Mouse (Mus musculus): ENCODE data around the gene U2af1. TPM values are rescaled to one million over a fixed set of nuclear protein-coding genes. Genes with fewer than 3 reads are reported as not detected.
A peak's percentile ranks its signal among the peaks of the same experiment; 100 is the strongest.

U2af1 gene
- polyA plus RNA-seq, 1 experiment from 2014 or later, result 373 TPM

DNA sequence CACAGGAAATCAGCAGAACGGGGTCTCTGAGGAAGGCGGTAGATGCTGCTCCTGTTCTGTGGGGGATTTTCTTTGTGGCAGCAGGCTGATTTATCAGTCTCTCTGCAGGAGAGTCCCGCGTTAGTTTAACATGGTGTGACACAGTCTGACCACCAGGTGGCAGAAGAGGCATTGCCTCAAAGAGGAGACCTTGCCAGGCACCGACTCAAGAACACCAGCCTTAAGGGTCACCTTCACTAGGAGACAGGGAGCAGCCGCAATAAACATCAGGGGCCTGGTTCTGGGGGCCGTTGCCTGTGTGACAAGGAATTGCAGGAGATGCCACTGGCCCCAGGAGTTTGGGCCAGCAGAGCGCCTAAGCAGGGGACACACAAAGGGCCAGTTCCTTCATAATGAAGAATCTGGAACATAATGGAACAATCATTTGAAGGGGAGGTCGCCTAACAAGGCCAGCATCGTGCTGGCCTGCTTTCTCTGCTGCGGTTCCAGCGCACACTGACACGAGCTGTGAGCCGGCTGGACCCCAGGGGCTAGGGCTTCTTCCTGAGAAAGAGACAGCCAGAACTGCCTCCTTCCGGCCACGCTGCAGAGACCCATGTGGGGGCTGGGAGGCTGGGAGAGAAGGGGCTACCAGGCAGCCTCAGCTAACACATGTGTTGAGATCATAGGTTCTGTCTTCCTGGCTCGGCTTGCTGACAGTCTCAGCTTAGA, 27.0 kb upstream of the U2af1 start:
- whole genome bisulfite sequencing, result 18% methylated on average over 17 of the region's 17 CpGs
- H3K9me3 ChIP-seq, result no peaks in the 10 kb centered on the region; the same call in 1 of the 2 replicates
- DNase-seq (ENCODE audit: low spot score), result peak; percentile 93
- H3K27ac ChIP-seq, result peak overlapping the region; percentile 92
- H3K4me3 ChIP-seq, result no peak overlapping the region
- H3K27me3 ChIP-seq (ENCODE audit: insufficient read depth, poor library complexity, severe bottlenecking), result peaks cover 21% of the 10 kb centered on the region
- H3K36me3 ChIP-seq, result no peaks in the 10 kb centered on the region
- peaks cover 12% of the 10 kb centered on the region for H3K4me1 ChIP-seq

DNA sequence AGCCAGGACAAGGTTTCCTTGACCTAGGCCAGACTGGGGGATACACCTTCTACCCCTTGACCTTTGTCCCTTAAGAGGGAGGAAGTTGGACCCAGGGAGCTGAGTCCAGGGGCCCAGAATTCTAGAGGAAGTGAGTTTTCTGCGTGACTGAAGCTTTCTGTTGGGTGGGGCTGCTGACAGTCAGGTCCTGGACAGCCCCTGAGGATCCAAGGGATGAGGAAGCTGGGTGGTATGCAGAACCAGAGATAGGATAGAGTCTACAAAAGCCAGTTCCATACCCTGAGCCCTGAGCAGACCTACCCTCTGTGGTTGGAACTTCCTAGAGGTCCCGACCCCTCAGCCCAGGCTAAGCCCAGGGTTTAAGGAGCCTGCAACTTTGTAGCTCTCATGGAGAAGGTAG, 21.8 kb upstream of the U2af1 start:
- peaks cover 52% of the 10 kb centered on the region for H3K27me3 ChIP-seq (ENCODE audit: insufficient read depth, poor library complexity, severe bottlenecking)
- no peaks in the 10 kb centered on the region for H3K36me3 ChIP-seq

DNA sequence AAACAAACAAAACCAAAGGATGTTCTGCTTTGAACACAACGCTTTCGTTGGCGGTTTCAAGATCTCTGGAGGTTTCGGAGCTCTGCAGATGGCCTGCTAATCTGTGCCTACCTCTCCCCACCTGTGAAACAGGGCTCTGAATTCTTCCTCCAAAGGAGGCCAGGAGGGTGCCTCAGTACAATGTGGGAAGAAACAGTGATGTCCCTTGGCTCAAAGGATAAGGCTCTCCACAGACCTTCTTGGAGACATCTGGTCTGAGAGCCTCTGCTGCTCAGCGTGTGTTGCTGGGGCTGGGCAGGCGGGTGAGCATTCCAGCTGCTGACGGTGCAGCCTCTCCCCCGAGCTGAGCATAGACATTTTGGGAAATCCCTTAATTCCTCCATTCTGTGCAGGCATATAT, 18.8 kb upstream of the U2af1 start, which contains the start of gene Cryaa:
Cryaa (plus strand) TSS at position 301 of the 400 bp plus-strand sequence.
- WGBS, result 65% methylated on average over 8 of the region's 8 CpGs
- peaks cover 7% of the 10 kb centered on the region; the same call in 1 of the 2 replicates for H3K4me1 ChIP-seq
- no peaks in the 10 kb centered on the region for H3K9me3 ChIP-seq
- no peak for DNase-seq (ENCODE audit: low spot score)
- no peaks in the 10 kb centered on the region for H3K36me3 ChIP-seq
- H3K27ac ChIP-seq, result peak within 1 kb of the TSS; percentile 2; the same call in 1 of the 2 replicates
- no peak within 1 kb of the TSS for H3K4me3 ChIP-seq
- H3K27me3 ChIP-seq (ENCODE audit: insufficient read depth, poor library complexity, severe bottlenecking), result peaks cover 45% of the 10 kb centered on the region

More for the DNA sequence above, 21.8 kb upstream of the U2af1 start:
- Histone ChIP-seq H3K27ac (no peak overlapping the region), H3K9me3 (no peaks in the 10 kb centered on the region), H3K4me1 (peaks cover 7% of the 10 kb centered on the region; the same call in 1 of the 2 replicates), H3K4me3 (no peak overlapping the region)
- 64% methylated on average over 2 of the region's 2 CpGs for WGBS
- DNase-seq (ENCODE audit: low spot score), result no peak

DNA sequence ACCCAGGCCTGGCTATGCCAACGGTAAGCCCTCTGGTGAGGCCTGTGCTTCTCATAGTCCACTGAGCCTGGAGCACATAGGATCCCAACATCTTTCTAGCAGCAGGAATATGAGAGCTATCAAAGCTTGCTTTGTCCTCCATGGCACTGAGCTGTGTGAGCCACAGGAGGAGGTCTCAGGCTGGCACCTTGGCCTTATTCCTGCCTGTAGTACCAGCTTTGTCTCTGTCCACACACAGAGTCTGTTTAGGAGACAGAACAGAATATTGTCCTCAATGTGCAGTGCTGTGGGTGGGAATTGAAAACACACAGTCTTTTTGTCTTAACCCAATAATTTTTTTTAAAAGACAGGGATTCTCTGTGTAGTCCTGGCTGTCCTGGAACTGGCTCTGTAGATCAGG, 15.7 kb upstream of the U2af1 start:
- Histone ChIP-seq H3K27ac (no peak overlapping the region), H3K4me3 (no peak overlapping the region), H3K36me3 (no peaks in the 10 kb centered on the region), H3K27me3 (ENCODE audit: insufficient read depth, poor library complexity, severe bottlenecking) (peaks cover 27% of the 10 kb centered on the region), H3K9me3 (no peaks in the 10 kb centered on the region), H3K4me1 (peaks cover 4% of the 10 kb centered on the region; the same call in 1 of the 2 replicates)
- 96% methylated on average over 1 of the region's 1 CpGs for WGBS
- DNase-seq (ENCODE audit: low spot score), result no peak

DNA sequence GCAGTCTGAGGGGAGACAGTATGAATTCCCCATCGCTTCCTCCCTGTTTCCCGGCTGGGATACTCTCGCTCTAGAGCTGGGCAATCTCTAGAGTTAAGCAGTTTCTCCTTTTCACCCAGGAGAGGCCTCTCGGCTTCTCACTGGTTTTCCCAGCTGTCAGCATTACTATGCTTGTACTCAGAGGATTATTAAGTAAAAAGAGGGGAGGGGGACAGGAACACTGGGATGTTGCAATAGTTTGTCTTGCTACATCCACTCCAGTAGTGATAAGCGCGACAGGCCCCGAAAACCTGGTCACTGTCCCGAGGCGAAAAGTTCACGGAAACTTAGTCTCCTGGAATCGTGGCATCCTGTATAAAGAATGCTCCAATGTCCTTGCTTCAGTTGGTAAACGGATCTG, 13.6 kb upstream of the U2af1 start:
- Histone ChIP-seq H3K4me3 (no peak overlapping the region), H3K27ac (no peak overlapping the region), H3K36me3 (no peaks in the 10 kb centered on the region), H3K4me1 (peaks cover 4% of the 10 kb centered on the region; the same call in 1 of the 2 replicates), H3K27me3 (ENCODE audit: insufficient read depth, poor library complexity, severe bottlenecking) (peaks cover 6% of the 10 kb centered on the region; the same call in 1 of the 2 replicates), H3K9me3 (no peaks in the 10 kb centered on the region)
- no peak for DNase-seq (ENCODE audit: low spot score)
- WGBS, result 84% methylated on average over 12 of the region's 12 CpGs

DNA sequence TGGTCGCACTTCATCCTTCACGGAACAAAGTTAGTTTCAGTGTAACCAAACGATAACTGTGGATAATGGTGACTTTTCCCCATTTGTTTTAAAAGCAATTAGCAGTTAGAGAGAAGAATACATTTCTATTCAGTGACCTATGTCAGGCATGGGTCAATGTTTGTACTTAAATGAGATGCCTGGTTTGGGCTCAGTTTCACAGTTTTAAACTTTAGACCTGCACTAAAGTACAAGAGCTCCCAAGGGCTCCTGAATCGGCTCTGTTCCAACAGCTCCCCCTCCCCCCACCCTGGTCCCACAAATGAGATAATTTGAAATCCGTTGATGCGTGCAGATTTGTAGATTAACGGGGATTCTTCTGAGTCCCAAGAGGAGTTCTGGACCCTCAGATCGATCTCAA, 13.0 kb upstream of the U2af1 start:
- no peak for DNase-seq (ENCODE audit: low spot score)
- Histone ChIP-seq H3K36me3 (no peaks in the 10 kb centered on the region), H3K27ac (no peak overlapping the region), H3K4me1 (peaks cover 4% of the 10 kb centered on the region; the same call in 1 of the 2 replicates), H3K9me3 (no peaks in the 10 kb centered on the region), H3K27me3 (ENCODE audit: insufficient read depth, poor library complexity, severe bottlenecking) (peaks cover under 1% of the 10 kb centered on the region; the same call in 1 of the 2 replicates), H3K4me3 (no peak overlapping the region)
- whole genome bisulfite sequencing, result 84% methylated on average over 8 of the region's 8 CpGs

DNA sequence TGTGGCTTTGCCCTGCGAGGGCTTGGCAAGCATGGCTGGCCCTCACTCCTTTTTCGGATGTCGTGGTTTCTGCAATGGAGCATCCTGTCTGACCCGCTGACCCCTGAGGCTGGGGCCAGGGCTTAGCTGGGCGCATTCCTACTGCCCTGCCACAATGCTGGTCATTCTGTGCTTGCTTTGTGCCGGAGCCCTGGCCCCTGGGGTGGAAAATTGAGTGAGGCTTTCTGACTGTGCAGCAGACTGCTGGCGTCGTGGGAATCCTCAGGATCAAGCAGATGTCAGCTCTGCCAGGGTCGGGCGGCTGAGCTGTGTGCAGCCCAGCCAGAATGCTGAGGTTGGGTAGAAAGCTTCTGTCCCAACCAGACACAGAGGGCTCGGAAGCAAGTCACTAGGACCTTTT, 11.5 kb upstream of the U2af1 start:
- 60% methylated on average over 11 of the region's 11 CpGs for WGBS
- no peaks in the 10 kb centered on the region for H3K27me3 ChIP-seq (ENCODE audit: insufficient read depth, poor library complexity, severe bottlenecking)
- H3K27ac ChIP-seq, result no peak overlapping the region
- no peak for DNase-seq (ENCODE audit: low spot score)
- peaks cover 4% of the 10 kb centered on the region; the same call in 1 of the 2 replicates for H3K4me1 ChIP-seq
- H3K4me3 ChIP-seq, result no peak overlapping the region
- no peaks in the 10 kb centered on the region for H3K36me3 ChIP-seq
- no peaks in the 10 kb centered on the region for H3K9me3 ChIP-seq

DNA sequence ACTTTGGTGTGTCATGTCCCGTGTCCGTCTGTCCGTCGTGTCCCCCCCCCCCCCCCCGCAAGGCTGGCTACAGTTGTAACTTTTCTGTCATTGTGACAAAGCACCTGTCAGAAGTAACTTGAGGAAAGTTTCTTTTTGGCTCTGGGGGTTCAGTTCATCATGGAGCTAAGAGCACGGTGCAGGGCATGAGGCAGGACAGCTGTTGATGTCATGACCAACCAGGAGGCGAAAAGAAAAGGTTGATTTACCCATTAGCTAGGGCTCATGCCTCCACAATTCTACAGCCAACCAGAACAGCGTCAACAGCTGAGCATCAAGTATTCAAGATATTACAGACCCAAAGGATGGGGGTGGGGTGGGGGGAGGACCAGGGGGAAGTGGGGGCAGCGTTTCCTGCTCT, 9.6 kb upstream of the U2af1 start:
- no peaks in the 10 kb centered on the region for H3K36me3 ChIP-seq
- WGBS, result 77% methylated on average over 7 of the region's 9 CpGs
- DNase-seq (ENCODE audit: low spot score), result no peak
- H3K27ac ChIP-seq, result no peak overlapping the region
- no peaks in the 10 kb centered on the region for H3K9me3 ChIP-seq
- H3K27me3 ChIP-seq (ENCODE audit: insufficient read depth, poor library complexity, severe bottlenecking), result no peaks in the 10 kb centered on the region
- H3K4me1 ChIP-seq, result peaks cover 10% of the 10 kb centered on the region
- H3K4me3 ChIP-seq, result no peak overlapping the region

DNA sequence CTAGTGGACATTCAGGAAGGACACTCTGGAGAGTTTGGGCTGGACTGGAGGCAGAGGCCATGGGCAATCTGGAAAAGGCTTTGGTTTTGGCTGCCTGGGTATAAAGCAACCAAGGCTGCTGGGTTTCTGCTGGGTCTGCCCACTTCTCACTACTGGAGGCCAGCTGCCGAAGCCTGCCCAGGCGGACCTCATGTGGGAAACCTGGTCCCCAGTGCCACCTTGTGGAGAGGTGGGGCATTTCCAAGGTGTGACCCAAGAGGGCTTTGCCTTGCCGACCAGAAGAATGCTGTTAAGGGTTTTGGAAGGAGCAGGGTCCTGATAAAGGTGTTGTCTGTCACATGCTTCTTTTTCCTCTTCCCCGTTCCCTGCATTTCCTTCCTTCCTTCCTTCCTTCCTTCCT, 6.1 kb upstream of the U2af1 start:
- no peak overlapping the region for H3K4me3 ChIP-seq
- peaks cover 6% of the 10 kb centered on the region; the same call in 1 of the 2 replicates for H3K4me1 ChIP-seq
- no peaks in the 10 kb centered on the region for H3K27me3 ChIP-seq (ENCODE audit: insufficient read depth, poor library complexity, severe bottlenecking)
- no peak overlapping the region for H3K27ac ChIP-seq
- peak; percentile 91 for DNase-seq (ENCODE audit: low spot score)
- 10% methylated on average over 4 of the region's 4 CpGs for WGBS
- no peaks in the 10 kb centered on the region for H3K9me3 ChIP-seq
- H3K36me3 ChIP-seq, result no peaks in the 10 kb centered on the region

DNA sequence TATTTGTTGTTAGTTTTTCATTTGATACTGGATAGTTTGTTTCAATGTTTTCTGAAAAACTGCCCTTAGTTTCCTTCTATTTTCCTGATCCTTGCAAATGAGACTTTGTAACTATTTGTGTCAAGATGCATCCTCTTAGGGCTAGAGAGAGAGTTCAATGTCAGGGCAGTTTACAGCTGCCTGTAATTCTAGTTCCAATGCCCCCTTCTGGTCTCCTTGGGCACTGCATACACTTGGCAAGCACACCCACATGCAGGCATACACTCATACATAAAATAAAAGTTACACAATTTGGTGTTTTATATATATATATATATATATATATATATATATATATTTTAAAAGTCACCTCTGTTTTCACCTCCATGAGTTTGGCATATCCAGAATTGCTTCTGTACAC, 4.2 kb upstream of the U2af1 start:
- Histone ChIP-seq H3K27me3 (ENCODE audit: insufficient read depth, poor library complexity, severe bottlenecking) (no peaks in the 10 kb centered on the region), H3K4me3 (no peak overlapping the region), H3K27ac (no peak overlapping the region), H3K36me3 (no peaks in the 10 kb centered on the region), H3K9me3 (no peaks in the 10 kb centered on the region), H3K4me1 (peaks cover 12% of the 10 kb centered on the region; the same call in 1 of the 2 replicates)
- no peak for DNase-seq (ENCODE audit: low spot score)

DNA sequence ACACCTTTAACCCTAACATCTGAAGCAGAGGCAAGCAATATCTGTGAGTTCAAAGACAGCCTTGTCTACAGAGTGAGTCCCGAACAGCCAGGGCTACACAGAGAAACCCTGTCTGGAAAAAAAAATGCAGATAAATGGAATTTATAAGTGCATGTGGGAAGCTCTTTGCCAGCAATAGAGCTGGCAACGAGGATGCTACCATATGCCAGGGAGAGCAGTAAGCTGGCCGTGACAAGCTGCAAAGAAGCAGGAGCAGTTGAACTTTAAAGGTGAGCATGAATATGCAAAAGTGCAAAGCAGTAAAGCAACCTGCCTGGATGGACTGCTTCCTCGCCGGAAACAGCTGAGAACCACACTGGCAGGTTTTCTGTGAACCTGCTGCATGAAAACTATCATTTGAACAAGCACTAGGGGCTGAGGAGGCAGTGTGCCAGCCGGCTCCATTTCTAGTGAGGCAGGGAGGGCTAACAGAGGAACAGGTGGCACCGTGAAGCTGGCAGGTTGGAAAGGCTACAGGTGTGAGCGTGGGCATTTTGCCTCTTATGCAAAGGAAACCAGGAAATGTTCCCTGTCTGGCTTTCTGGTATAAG, 2.1 kb upstream of the U2af1 start:
- WGBS, result 78% methylated on average over 8 of the region's 8 CpGs
- Histone ChIP-seq H3K27ac (no peak overlapping the region), H3K4me3 (no peak overlapping the region), H3K4me1 (peaks cover 23% of the 10 kb centered on the region), H3K27me3 (ENCODE audit: insufficient read depth, poor library complexity, severe bottlenecking) (no peaks in the 10 kb centered on the region), H3K9me3 (no peaks in the 10 kb centered on the region), H3K36me3 (peaks cover 10% of the 10 kb centered on the region)
- DNase-seq (ENCODE audit: low spot score), result no peak

DNA sequence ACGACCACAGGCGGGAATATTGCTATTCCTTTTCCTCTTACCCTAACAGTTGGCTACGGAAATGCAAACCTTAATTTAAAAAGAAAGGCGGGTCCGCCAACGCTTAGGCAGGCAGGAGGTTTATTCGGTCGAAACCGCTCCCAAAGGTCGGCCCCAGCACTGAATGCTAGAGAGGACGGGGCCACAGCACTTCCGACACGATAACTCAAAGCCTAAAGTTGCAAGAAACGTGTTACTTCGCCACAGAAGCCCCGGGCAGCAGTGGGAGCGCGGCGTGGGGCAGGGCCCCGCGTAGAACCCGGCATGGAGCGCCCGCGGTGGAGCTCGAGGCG, 590 bp downstream of the U2af1 start:
- no peaks in the 10 kb centered on the region for H3K9me3 ChIP-seq
- no peaks in the 10 kb centered on the region for H3K27me3 ChIP-seq (ENCODE audit: insufficient read depth, poor library complexity, severe bottlenecking)
- peaks cover 17% of the 10 kb centered on the region for H3K4me1 ChIP-seq
- under 1% methylated on average over 27 of the region's 27 CpGs for WGBS
- H3K27ac ChIP-seq, result peak overlapping the region; percentile 95
- peak overlapping the region; percentile 94 for H3K4me3 ChIP-seq
- peaks cover 31% of the 10 kb centered on the region for H3K36me3 ChIP-seq
- DNase-seq (ENCODE audit: low spot score), result no peak

DNA sequence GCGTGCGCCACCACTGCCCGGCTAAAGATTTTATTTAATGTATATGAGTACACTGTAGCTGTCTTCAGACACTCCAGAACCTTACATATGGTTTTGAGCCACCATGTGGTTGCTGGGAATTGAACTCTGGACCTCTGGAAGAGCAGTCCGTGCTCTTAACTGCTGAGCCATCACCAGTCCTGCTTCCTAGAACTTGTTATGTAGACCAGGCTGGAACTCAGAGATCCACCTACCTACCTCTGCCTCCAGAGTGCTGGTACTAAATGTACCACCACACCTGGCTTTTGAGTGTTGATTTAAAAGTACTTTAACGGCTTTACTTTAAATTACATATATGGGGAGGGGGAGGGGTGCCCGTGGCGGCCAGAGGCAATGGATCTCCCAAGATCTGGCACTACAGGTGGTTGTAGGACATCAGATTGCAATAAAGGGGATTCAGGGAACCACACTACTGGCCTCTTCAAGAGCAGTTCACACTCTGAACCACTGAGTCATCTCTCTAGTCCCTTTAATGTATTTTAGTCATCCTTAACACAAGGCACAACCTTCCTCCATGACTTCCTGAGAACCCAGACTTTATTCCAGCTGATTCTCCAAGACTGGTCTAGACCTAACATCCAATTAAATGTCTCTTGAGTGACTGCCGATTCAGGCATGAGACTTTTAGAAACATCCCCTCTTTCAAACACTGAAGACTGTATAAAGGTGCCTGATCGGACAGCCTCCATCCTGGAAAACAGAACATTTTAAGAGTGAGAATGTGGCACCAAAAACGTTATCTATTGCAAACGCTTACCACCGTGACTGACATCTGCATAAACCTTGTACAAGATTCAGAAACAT, 1.3 kb downstream of the U2af1 start:
- WGBS, result 54% methylated on average over 12 of the region's 12 CpGs
- Histone ChIP-seq H3K4me1 (peaks cover 17% of the 10 kb centered on the region), H3K36me3 (peaks cover 38% of the 10 kb centered on the region), H3K27me3 (ENCODE audit: insufficient read depth, poor library complexity, severe bottlenecking) (no peaks in the 10 kb centered on the region), H3K27ac (peak overlapping the region; percentile 95), H3K9me3 (no peaks in the 10 kb centered on the region), H3K4me3 (peak overlapping the region; percentile 94)
- no peak for DNase-seq (ENCODE audit: low spot score)
